Mouse (Mus musculus) forebrain, embryonic 15.5 days (tissue): Measurements from ENCODE around the gene Igf1. TPM values are rescaled to one million over a fixed set of nuclear protein-coding genes. Genes with fewer than 3 reads are reported as not detected.

ENCODE experiments used
- ATAC-seq: fragments of 200-750 bp; cut with Nextera tagmentation; replicated peaks from 2 replicates; pipeline ENCODE4 v1.8.0; 2017; ENCODE audit warnings: mild to moderate bottlenecking, moderate TSS enrichment, moderate library complexity
- H3K27ac ChIP-seq: fragments of 300-500 bp; sonication (generic); replicated peaks from 2 replicates; pipeline ENCODE4 v1.5.1; 2015; ENCODE audit warnings: mild to moderate bottlenecking, inconsistent platforms
- H3K27me3 ChIP-seq: fragments of 300-500 bp; sonication (generic); 2 replicates; pipeline ENCODE4 v1.6.1; 2015; ENCODE audit warnings: inconsistent platforms
- H3K36me3 ChIP-seq: fragments of 300-500 bp; sonication (generic); 2 replicates; pipeline ENCODE4 v1.6.1; 2015; ENCODE audit warnings: mild to moderate bottlenecking, inconsistent platforms
- H3K4me1 ChIP-seq: fragments of 300-500 bp; sonication (generic); 2 replicates; pipeline ENCODE4 v1.6.1; 2015; ENCODE audit warnings: inconsistent platforms
- H3K4me2 ChIP-seq: fragments of 300-500 bp; sonication (generic); replicated peaks from 2 replicates; pipeline ENCODE4 v1.6.1; 2015; ENCODE audit warnings: mild to moderate bottlenecking, inconsistent platforms
- H3K4me3 ChIP-seq: fragments of 300-500 bp; sonication (generic); 2 replicates; pipeline ENCODE4 v1.5.1; 2015; ENCODE audit warnings: mild to moderate bottlenecking, inconsistent platforms
- H3K9ac ChIP-seq: fragments of 300-500 bp; sonication (generic); replicated peaks from 2 replicates; pipeline ENCODE4 v1.6.1; 2015; ENCODE audit warnings: mild to moderate bottlenecking, inconsistent platforms
- H3K9me3 ChIP-seq: fragments of 300-500 bp; sonication (generic); 2 replicates; pipeline ENCODE4 v1.6.1; 2016; ENCODE audit warnings: inconsistent platforms
- WGBS: fragments of 180-500 bp; shearing (Covaris S2); methylation state at CpG from one replicate; pipeline ENCODE4 v1.1.7; 2015; ENCODE audit warnings: mixed read lengths; 5-methylcytosine and 5-hydroxymethylcytosine counted together
- polyA plus RNA-seq: library from polyadenylated mRNA; unstranded; fragments of >200 nt; fragmentation: Nextera tagmentation; extraction: Ambion mirVana; gene quantifications from 2 replicates; pipeline ENCODE4 v1.2.1, GENCODE M21; 2015

Igf1 gene
- polyA plus RNA-seq, 1 experiment from 2014 or later = 3.8 TPM

- no peak overlapping the region for H3K4me2 ChIP-seq
- H3K9me3 ChIP-seq = no peaks in the 10 kb centered on the region
- no peaks in the 10 kb centered on the region for H3K4me1 ChIP-seq
- H3K9ac ChIP-seq = no peak overlapping the region
- H3K36me3 ChIP-seq = no peaks in the 10 kb centered on the region
- H3K27ac ChIP-seq = no peak overlapping the region
- H3K27me3 ChIP-seq = no peaks in the 10 kb centered on the region
- WGBS = 94% methylated on average over 7 of the region's 7 CpGs
- ATAC-seq = no peak
- no peak overlapping the region for H3K4me3 ChIP-seq
Observed at GRCm38 (mm10) chr10:87880071-87880785, 22.2 kb downstream of the Igf1 start.

GRCm38 (mm10) chr10:87885326-87886040, 27.4 kb downstream of the Igf1 start:
- no peaks in the 10 kb centered on the region for H3K36me3 ChIP-seq
- H3K9ac ChIP-seq = no peak overlapping the region
- H3K4me3 ChIP-seq = no peak overlapping the region
- no peaks in the 10 kb centered on the region for H3K9me3 ChIP-seq
- no peak overlapping the region for H3K4me2 ChIP-seq
- no peak for ATAC-seq
- no peaks in the 10 kb centered on the region for H3K4me1 ChIP-seq
- WGBS = 85% methylated on average over 2 of the region's 2 CpGs
- H3K27me3 ChIP-seq = no peaks in the 10 kb centered on the region
- no peak overlapping the region for H3K27ac ChIP-seq

GRCm38 (mm10) chr10:87889850-87890249, 31.8 kb downstream of the Igf1 start:
- no peak overlapping the region for H3K9ac ChIP-seq
- no peak for ATAC-seq
- no peaks in the 10 kb centered on the region for H3K36me3 ChIP-seq
- no peaks in the 10 kb centered on the region for H3K27me3 ChIP-seq
- H3K4me2 ChIP-seq = no peak overlapping the region
- H3K27ac ChIP-seq = no peak overlapping the region
- H3K4me3 ChIP-seq = no peak overlapping the region
- H3K4me1 ChIP-seq = no peaks in the 10 kb centered on the region
- no peaks in the 10 kb centered on the region for H3K9me3 ChIP-seq

- H3K9ac ChIP-seq = no peak overlapping the region
- no peak for ATAC-seq
- H3K4me2 ChIP-seq = no peak overlapping the region
- no peaks in the 10 kb centered on the region for H3K36me3 ChIP-seq
- H3K4me1 ChIP-seq = no peaks in the 10 kb centered on the region
- H3K4me3 ChIP-seq = no peak overlapping the region
- H3K27ac ChIP-seq = no peak overlapping the region
- no peaks in the 10 kb centered on the region for H3K9me3 ChIP-seq
- H3K27me3 ChIP-seq = no peaks in the 10 kb centered on the region
Observed at GRCm38 (mm10) chr10:87892256-87892655, 34.2 kb downstream of the Igf1 start.

GRCm38 (mm10) chr10:87893272-87893671, 35.2 kb downstream of the Igf1 start:
- Histone ChIP-seq H3K4me3 (no peak overlapping the region), H3K36me3 (no peaks in the 10 kb centered on the region), H3K9me3 (no peaks in the 10 kb centered on the region), H3K27ac (no peak overlapping the region), H3K4me2 (no peak overlapping the region), H3K27me3 (no peaks in the 10 kb centered on the region), H3K9ac (no peak overlapping the region), H3K4me1 (no peaks in the 10 kb centered on the region)
- ATAC-seq = no peak
- WGBS = 82% methylated on average over 1 of the region's 1 CpGs

GRCm38 (mm10) chr10:87894461-87895120, 36.5 kb downstream of the Igf1 start:
- Histone ChIP-seq H3K4me2 (no peak overlapping the region), H3K27ac (no peak overlapping the region), H3K9ac (no peak overlapping the region), H3K9me3 (no peaks in the 10 kb centered on the region), H3K27me3 (no peaks in the 10 kb centered on the region), H3K4me3 (no peak overlapping the region), H3K36me3 (no peaks in the 10 kb centered on the region), H3K4me1 (no peaks in the 10 kb centered on the region)
- 87% methylated on average over 4 of the region's 4 CpGs for WGBS
- no peak for ATAC-seq

- Histone ChIP-seq H3K4me1 (no peaks in the 10 kb centered on the region), H3K27ac (no peak overlapping the region), H3K9ac (no peak overlapping the region), H3K27me3 (no peaks in the 10 kb centered on the region), H3K9me3 (no peaks in the 10 kb centered on the region), H3K4me3 (no peak overlapping the region), H3K36me3 (no peaks in the 10 kb centered on the region), H3K4me2 (no peak overlapping the region)
- no peak for ATAC-seq
- 64% methylated on average over 2 of the region's 2 CpGs for WGBS
Observed at GRCm38 (mm10) chr10:87895351-87895750, 37.3 kb downstream of the Igf1 start.

GRCm38 (mm10) chr10:87897331-87897730, 39.3 kb downstream of the Igf1 start:
- WGBS = 94% methylated on average over 4 of the region's 4 CpGs
- Histone ChIP-seq H3K27ac (no peak overlapping the region), H3K27me3 (no peaks in the 10 kb centered on the region), H3K9me3 (no peaks in the 10 kb centered on the region), H3K9ac (no peak overlapping the region), H3K4me2 (no peak overlapping the region), H3K4me1 (no peaks in the 10 kb centered on the region), H3K36me3 (no peaks in the 10 kb centered on the region), H3K4me3 (no peak overlapping the region)
- no peak for ATAC-seq

GRCm38 (mm10) chr10:87898826-87899225, 40.8 kb downstream of the Igf1 start:
- 96% methylated on average over 3 of the region's 3 CpGs for WGBS
- no peaks in the 10 kb centered on the region for H3K27me3 ChIP-seq
- H3K4me2 ChIP-seq = no peak overlapping the region
- no peak overlapping the region for H3K9ac ChIP-seq
- no peak overlapping the region for H3K27ac ChIP-seq
- no peaks in the 10 kb centered on the region for H3K4me1 ChIP-seq
- no peaks in the 10 kb centered on the region for H3K9me3 ChIP-seq
- no peaks in the 10 kb centered on the region for H3K36me3 ChIP-seq
- no peak for ATAC-seq
- H3K4me3 ChIP-seq = no peak overlapping the region

- Histone ChIP-seq H3K4me1 (no peaks in the 10 kb centered on the region), H3K27ac (no peak overlapping the region), H3K4me2 (no peak overlapping the region), H3K9ac (no peak overlapping the region), H3K4me3 (no peak overlapping the region), H3K9me3 (no peaks in the 10 kb centered on the region), H3K36me3 (no peaks in the 10 kb centered on the region), H3K27me3 (no peaks in the 10 kb centered on the region)
- ATAC-seq = no peak
- 83% methylated on average over 7 of the region's 7 CpGs for WGBS
Observed at GRCm38 (mm10) chr10:87901916-87902315, 43.9 kb downstream of the Igf1 start.

- no peak overlapping the region for H3K9ac ChIP-seq
- ATAC-seq = no peak
- no peak overlapping the region for H3K27ac ChIP-seq
- 68% methylated on average over 5 of the region's 5 CpGs for WGBS
- no peaks in the 10 kb centered on the region for H3K9me3 ChIP-seq
- H3K27me3 ChIP-seq = no peaks in the 10 kb centered on the region
- no peaks in the 10 kb centered on the region for H3K4me1 ChIP-seq
- H3K4me2 ChIP-seq = no peak overlapping the region
- no peaks in the 10 kb centered on the region for H3K36me3 ChIP-seq
- H3K4me3 ChIP-seq = no peak overlapping the region
Observed at GRCm38 (mm10) chr10:87904324-87904723, 46.3 kb downstream of the Igf1 start.

- no peak for ATAC-seq
Observed at GRCm38 (mm10) chr10:87905087-87905486, 47.0 kb downstream of the Igf1 start.

More at GRCm38 (mm10) chr10:87905087-87905486, 47.0 kb downstream of the Igf1 start:
- Histone ChIP-seq H3K9me3 (no peaks in the 10 kb centered on the region), H3K4me3 (no peak overlapping the region), H3K36me3 (no peaks in the 10 kb centered on the region), H3K9ac (no peak overlapping the region), H3K4me2 (no peak overlapping the region), H3K4me1 (no peaks in the 10 kb centered on the region), H3K27ac (no peak overlapping the region), H3K27me3 (no peaks in the 10 kb centered on the region)
- 74% methylated on average over 3 of the region's 3 CpGs for WGBS
